Mouse (Mus musculus) forebrain, embryonic 11.5 days (tissue): ENCODE measurements around the gene Txlng. TPM values are rescaled to one million over a fixed set of nuclear protein-coding genes. Genes with fewer than 3 reads are reported as not detected.

ENCODE experiments used
- ATAC-seq: fragments of 200-750 bp; cut with Nextera tagmentation; replicated peaks from 2 replicates; pipeline ENCODE4 v1.8.0; 2017; ENCODE audit warnings: moderate TSS enrichment; ENCODE audit not compliant: low FRiP score
- DNase-seq: peaks from one replicate; pipeline ENCODE4 v3.0.0-alpha.2; 2017; ENCODE audit warnings: low spot score
- H3K27ac ChIP-seq: fragments of 300-500 bp; sonication (generic); 2 replicates; pipeline ENCODE4 v1.5.1; 2014; ENCODE audit warnings: low read depth, low read length
- H3K27me3 ChIP-seq: fragments of 300-500 bp; sonication (generic); 2 replicates; pipeline ENCODE4 v1.6.1; 2014; ENCODE audit warnings: mild to moderate bottlenecking, low read length, mixed read lengths; ENCODE audit not compliant: control insufficient read depth, insufficient read depth
- H3K36me3 ChIP-seq: fragments of 300-500 bp; sonication (generic); 2 replicates; pipeline ENCODE4 v1.6.1; 2014; ENCODE audit warnings: mild to moderate bottlenecking, low read length, moderate library complexity, mixed read lengths; ENCODE audit not compliant: control insufficient read depth, insufficient read depth
- H3K4me1 ChIP-seq: fragments of 300-500 bp; sonication (generic); replicated peaks from 2 replicates; pipeline ENCODE4 v1.6.1; 2014; ENCODE audit warnings: low read length, mixed read lengths; ENCODE audit not compliant: control insufficient read depth, insufficient read depth
- H3K4me2 ChIP-seq: fragments of 300-500 bp; sonication (generic); 2 replicates; pipeline ENCODE4 v1.6.1; 2014; ENCODE audit warnings: low read depth, mild to moderate bottlenecking, low read length, moderate library complexity, mixed read lengths; ENCODE audit not compliant: severe bottlenecking
- H3K4me3 ChIP-seq: fragments of 300-500 bp; sonication (generic); 2 replicates; pipeline ENCODE4 v1.5.1; 2014; ENCODE audit warnings: low read depth, low read length
- H3K9ac ChIP-seq: fragments of 300-500 bp; sonication (generic); 2 replicates; pipeline ENCODE4 v1.6.1; 2014; ENCODE audit warnings: low read length
- H3K9me3 ChIP-seq: fragments of 300-500 bp; sonication (generic); 2 replicates; pipeline ENCODE4 v1.6.1; 2016; ENCODE audit warnings: low read length, mixed read lengths; ENCODE audit not compliant: control insufficient read depth
- WGBS: fragments of 180-500 bp; shearing (Covaris S2); extraction: QIAGEN DNeasy Blood & Tissue Kit; methylation state at CpG from one replicate; pipeline ENCODE4 v1.1.7; 2014; 5-methylcytosine and 5-hydroxymethylcytosine counted together
- microRNA counts: library from miRNA; unstranded; fragments of <30 nt; microRNA quantifications from one replicate; lab custom pipeline; 2015
- microRNA-seq: library from miRNA; unstranded; fragments of <30 nt; microRNA quantifications from one replicate; pipeline ENCODE4, GENCODE M21; 2016; ENCODE audit not compliant: insufficient number of aligned reads
- polyA plus RNA-seq: library from polyadenylated mRNA; unstranded; fragments of >200 nt; fragmentation: Nextera tagmentation; extraction: Ambion mirVana; gene quantifications from 2 replicates; pipeline ENCODE4 v1.2.1, GENCODE M21; 2014

The Txlng gene
- polyA plus RNA-seq, 1 experiment from 2014 or later, result 20.9 TPM

DNA sequence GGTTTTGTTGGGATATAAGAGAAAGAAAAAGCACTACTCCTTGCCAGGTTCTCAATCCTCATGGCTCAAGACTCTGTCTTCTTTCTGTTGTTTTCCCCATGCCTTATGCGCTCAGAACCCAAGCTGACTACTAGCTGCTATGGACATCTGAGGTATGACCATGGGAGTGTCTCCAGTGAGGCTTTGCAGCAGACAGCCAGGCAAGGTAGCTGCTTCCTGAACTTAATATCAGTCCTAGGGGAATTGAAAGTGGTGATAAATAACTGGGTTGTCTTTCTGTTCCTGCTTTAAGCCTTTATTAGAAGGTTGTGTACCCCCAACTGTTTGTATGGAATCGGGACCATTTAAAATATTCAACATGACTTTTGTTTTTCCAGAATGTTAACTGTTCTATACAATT, 76.8 kb downstream of the Txlng start:
- Histone ChIP-seq H3K36me3 (no peaks in the 10 kb centered on the region), H3K27ac (no peak overlapping the region), H3K4me1 (no peaks in the 10 kb centered on the region), H3K27me3 (no peaks in the 10 kb centered on the region; the same call in 1 of the 2 replicates), H3K4me3 (no peak overlapping the region), H3K9me3 (no peaks in the 10 kb centered on the region), H3K4me2 (no peak overlapping the region), H3K9ac (no peak overlapping the region)
- ATAC-seq (no peak), DNase-seq (no peak)
- WGBS, result 90% methylated on average over 2 of the region's 2 CpGs

GRCm38 (mm10) chrX:162748696-162749420, 80.4 kb downstream of the Txlng start:
- ATAC-seq (no peak), DNase-seq (no peak)
- Histone ChIP-seq H3K4me3 (no peak overlapping the region), H3K4me2 (no peak overlapping the region), H3K27ac (no peak overlapping the region), H3K9me3 (no peaks in the 10 kb centered on the region), H3K4me1 (no peaks in the 10 kb centered on the region), H3K9ac (no peak overlapping the region), H3K27me3 (no peaks in the 10 kb centered on the region; the same call in 1 of the 2 replicates), H3K36me3 (no peaks in the 10 kb centered on the region)
- WGBS, result 63% methylated on average over 9 of the region's 9 CpGs

DNA sequence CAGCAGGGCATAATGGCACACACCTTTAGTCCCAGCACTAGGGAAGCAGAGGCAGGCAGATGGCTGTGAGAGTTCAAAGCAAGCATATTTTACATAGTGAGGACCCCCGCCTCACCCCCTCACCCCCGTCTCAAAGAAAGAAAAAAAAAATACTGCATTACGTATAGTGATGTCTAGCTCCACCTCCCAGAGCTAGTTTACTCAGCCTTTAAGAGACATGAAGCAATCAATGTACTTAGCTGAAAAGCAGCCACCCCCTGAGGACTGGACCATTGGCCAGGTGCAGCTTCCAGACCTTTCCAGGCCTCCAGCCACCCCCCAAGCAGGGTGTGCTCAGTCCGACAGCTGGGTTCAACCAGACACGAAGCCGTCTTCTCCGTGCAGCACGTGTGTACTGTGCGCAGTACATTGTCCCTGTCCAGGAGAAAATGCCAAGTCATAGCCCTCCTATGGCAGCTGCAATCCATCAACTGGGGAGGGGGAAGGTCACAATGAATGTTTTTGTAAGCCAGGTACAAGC, 93.1 kb downstream of the Txlng start:
- Histone ChIP-seq H3K27me3 (no peaks in the 10 kb centered on the region), H3K9me3 (no peaks in the 10 kb centered on the region), H3K4me2 (no peak overlapping the region; the same call in 1 of the 2 replicates), H3K9ac (peak overlapping the region; percentile 47), H3K27ac (no peak overlapping the region), H3K4me1 (no peaks in the 10 kb centered on the region), H3K4me3 (no peak overlapping the region), H3K36me3 (no peaks in the 10 kb centered on the region)
- 41% methylated on average over 9 of the region's 9 CpGs for WGBS
- peak; percentile 47 for ATAC-seq
- no peak for DNase-seq

DNA sequence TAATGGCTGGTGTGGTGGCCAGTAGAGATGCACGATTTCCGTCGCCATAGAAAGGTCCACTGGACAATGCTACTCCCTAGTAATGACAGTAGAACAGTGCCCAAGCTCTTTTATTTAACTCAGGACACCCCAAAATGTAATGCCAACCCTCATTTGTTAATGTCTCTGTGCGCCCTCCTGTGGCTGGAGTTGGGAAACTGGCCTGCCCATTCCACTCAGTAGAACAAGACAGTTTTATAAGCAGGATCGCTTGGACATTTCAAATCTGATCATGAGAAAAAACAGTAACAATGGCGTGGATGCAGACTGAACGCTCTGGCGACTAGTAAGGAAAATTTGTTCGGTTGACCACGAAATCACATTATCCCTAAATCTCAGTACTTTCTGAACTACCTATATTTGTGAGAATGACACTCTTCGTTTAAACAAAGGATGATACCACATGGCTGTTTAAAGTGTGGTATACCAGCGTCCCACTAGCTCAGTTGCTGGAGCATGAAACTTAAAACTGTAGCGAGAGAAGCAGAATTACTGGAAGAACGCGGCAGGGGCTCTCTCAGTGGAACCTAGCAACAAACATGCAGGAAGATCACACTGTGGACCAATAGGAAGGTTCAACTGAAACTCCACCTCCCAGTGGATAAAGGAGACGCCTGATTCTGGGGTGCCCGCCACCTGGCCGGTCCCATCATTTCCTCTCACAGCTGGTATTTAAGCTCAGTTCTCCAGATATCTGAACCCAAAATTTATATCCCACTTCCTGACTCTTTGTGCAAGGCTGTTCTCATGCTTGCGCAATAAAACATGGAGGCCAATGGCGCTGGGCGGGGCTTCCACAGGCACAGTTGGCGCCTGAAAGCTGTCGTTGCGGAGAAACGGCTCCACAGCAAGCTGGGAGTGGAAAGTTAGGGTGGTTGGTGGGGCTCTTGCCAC, 94.0 kb downstream of the Txlng start:
- H3K27me3 ChIP-seq, result no peaks in the 10 kb centered on the region
- peak; percentile 70 for DNase-seq
- no peaks in the 10 kb centered on the region for H3K9me3 ChIP-seq
- peak; percentile 88 for ATAC-seq
- peak overlapping the region; percentile 47 for H3K9ac ChIP-seq
- WGBS, result 25% methylated on average over 25 of the region's 25 CpGs
- peak overlapping the region; percentile 33 for H3K4me3 ChIP-seq
- H3K4me2 ChIP-seq, result peak overlapping the region; percentile 53
- H3K27ac ChIP-seq, result peak overlapping the region; percentile 46; the same call in 1 of the 2 replicates
- H3K36me3 ChIP-seq, result no peaks in the 10 kb centered on the region
- H3K4me1 ChIP-seq, result no peaks in the 10 kb centered on the region

DNA sequence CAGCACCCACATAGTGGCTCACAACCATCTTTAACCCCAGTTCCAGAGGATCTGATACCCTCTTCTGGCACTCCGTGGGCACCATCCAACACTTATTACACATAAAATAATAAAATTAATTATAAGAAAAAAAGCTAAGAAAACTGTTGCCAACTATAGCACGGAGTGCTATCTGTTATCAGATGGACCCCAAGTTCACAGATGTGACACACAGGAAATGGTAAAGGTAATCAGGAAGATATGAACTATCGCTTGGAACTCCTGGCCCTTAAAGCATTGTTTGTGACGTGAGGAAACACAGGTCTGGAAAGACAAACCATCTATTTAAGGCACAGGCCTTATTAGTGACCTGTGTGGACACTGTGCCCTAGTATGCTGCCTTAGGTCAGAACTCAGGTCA, 99.2 kb downstream of the Txlng start:
- H3K27me3 ChIP-seq, result no peaks in the 10 kb centered on the region
- no peak overlapping the region for H3K27ac ChIP-seq
- WGBS, result 87% methylated on average over 4 of the region's 4 CpGs
- H3K9me3 ChIP-seq, result no peaks in the 10 kb centered on the region
- no peak overlapping the region for H3K9ac ChIP-seq
- no peak for ATAC-seq
- no peak overlapping the region for H3K4me2 ChIP-seq
- H3K4me3 ChIP-seq, result no peak overlapping the region
- H3K36me3 ChIP-seq, result no peaks in the 10 kb centered on the region
- H3K4me1 ChIP-seq, result no peaks in the 10 kb centered on the region
- DNase-seq, result no peak

MicroRNA genes within 50 kb of the gene (microRNA counts, 519-probe panel; counts per million panel counts)
- microRNA mmu-miR-3473 (lab: Ali Mortazavi, UCI), result 31.2 counts per million

Small RNAs within 50 kb of the gene (microRNA-seq; reads per million reads assigned to microRNA genes)
- gene Mir3473a, result not detected

Other genes with a start within 250 kb of the Txlng start
- gene Reps2, start 185.8 kb downstream of the Txlng start, polyA plus RNA-seq, result 1.1 and 1.2 TPM in 2 replicates
- 366 and 367 TPM in 2 replicates for gene Rbbp7, start 69.1 kb downstream of the Txlng start, polyA plus RNA-seq
- gene Syap1, start 59.0 kb upstream of the Txlng start, polyA plus RNA-seq, result 26.2 and 31.8 TPM in 2 replicates
- gene Ctps2, start 71.8 kb upstream of the Txlng start, polyA plus RNA-seq, result 81.0 and 85.1 TPM in 2 replicates
- gene S100g, start 135.1 kb upstream of the Txlng start, polyA plus RNA-seq, result not detected in 2 replicates